Mouse (Mus musculus): Measurements from ENCODE around the gene Tbc1d22b. TPM values are rescaled to one million over a fixed set of nuclear protein-coding genes. Genes with fewer than 3 reads are reported as not detected.

Tbc1d22b gene
- polyA plus RNA-seq, 1 experiment from 2014 or later: 2.9 TPM

Small RNA genes lying within 50 kb of the gene (microRNA-seq; reads per million reads assigned to microRNA genes)
- gene Mir7667: not detected

Other genes with a start within 250 kb of the Tbc1d22b start
- gene Pi16, start 232.1 kb upstream of the Tbc1d22b start, polyA plus RNA-seq (2015; fragmentation: Nextera tagmentation; extraction: Ambion mirVana): 1.9 and 2.4 TPM in 2 replicates
- 59.4 and 74.4 TPM in 2 replicates for gene Mtch1, start 201.9 kb upstream of the Tbc1d22b start, polyA plus RNA-seq (2015; fragmentation: Nextera tagmentation; extraction: Ambion mirVana)
- gene Fgd2, start 188.9 kb upstream of the Tbc1d22b start, polyA plus RNA-seq (2015; fragmentation: Nextera tagmentation; extraction: Ambion mirVana): 6.5 and 8.4 TPM in 2 replicates
- 93.3 and 93.5 TPM in 2 replicates for gene Pim1, start 59.0 kb upstream of the Tbc1d22b start, polyA plus RNA-seq (2015; fragmentation: Nextera tagmentation; extraction: Ambion mirVana)
- not detected in 2 replicates for gene Gm17657, start 147 bp upstream of the Tbc1d22b start, polyA plus RNA-seq (2015; fragmentation: Nextera tagmentation; extraction: Ambion mirVana)
- gene Tmem217, start 2.6 kb downstream of the Tbc1d22b start, polyA plus RNA-seq (2015; fragmentation: Nextera tagmentation; extraction: Ambion mirVana): 0.10 and 0.23 TPM in 2 replicates
- gene Rnf8, start 65.0 kb downstream of the Tbc1d22b start, polyA plus RNA-seq (2015; fragmentation: Nextera tagmentation; extraction: Ambion mirVana): 36.7 and 40.1 TPM in 2 replicates
- gene Gm28043, start 65.1 kb downstream of the Tbc1d22b start, polyA plus RNA-seq (2015; fragmentation: Nextera tagmentation; extraction: Ambion mirVana): 0.92 and 1.1 TPM in 2 replicates
- gene Cmtr1, start 110.8 kb downstream of the Tbc1d22b start, polyA plus RNA-seq (2015; fragmentation: Nextera tagmentation; extraction: Ambion mirVana): 57.1 and 65.1 TPM in 2 replicates
- 5.3 and 5.6 TPM in 2 replicates for gene Ccdc167, start 167.3 kb downstream of the Tbc1d22b start, polyA plus RNA-seq (2015; fragmentation: Nextera tagmentation; extraction: Ambion mirVana)

Data from liver, embryonic 15.5 days (tissue).